Mouse (Mus musculus): ENCODE results near the gene Vmn1r132. TPM values are rescaled to one million over a fixed set of nuclear protein-coding genes. Genes with fewer than 3 reads are reported as not detected.
"Not testable (repeated sequence)": the region's sequence is repeated elsewhere in the genome, so short reads cannot be mapped to it uniquely, and the experiment has no call there.

Gene Vmn1r132
- not detected for polyA plus RNA-seq (2017; shearing (Covaris generic))

DNA sequence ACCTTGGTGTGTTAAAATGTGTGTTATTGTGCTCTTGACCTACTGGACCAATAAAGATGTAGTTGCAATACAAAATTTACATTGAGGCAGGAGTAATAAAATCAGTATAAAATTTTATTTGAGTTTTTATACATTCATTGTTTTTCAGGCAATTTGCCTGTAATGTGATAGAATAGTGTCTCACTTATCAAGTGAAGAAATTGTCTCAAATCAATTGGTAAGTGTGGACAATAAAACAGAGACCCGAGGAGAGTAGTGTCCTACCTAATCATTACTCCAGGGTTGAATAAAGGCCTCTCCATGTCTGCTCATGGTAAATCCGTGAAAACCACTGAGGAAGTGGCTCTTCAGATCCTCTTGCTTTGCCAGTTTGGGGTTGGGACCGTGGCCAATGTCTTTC is at the start of gene Vmn1r132:
Gene Vmn1r132, plus strand, starts transcription at position 301 of the 400 bp plus-strand sequence.
- not testable (repeated sequence) for ATAC-seq

Other genes with a start within 250 kb of the Vmn1r132 start
- gene Gm6882, start 181.3 kb upstream of the Vmn1r132 start, polyA plus RNA-seq (2017; shearing (Covaris generic)), result under 1 TPM in 1 of 3 experiments, not detected in 2; 0.16 TPM
- not detected for gene Vmn1r130, start 102.3 kb upstream of the Vmn1r132 start, polyA plus RNA-seq (2017; shearing (Covaris generic))
- not detected for gene Vmn1r131, start 68.0 kb upstream of the Vmn1r132 start, polyA plus RNA-seq (2017; shearing (Covaris generic))
- not detected for gene Gm4175, start 147.4 kb downstream of the Vmn1r132 start, polyA plus RNA-seq (2017; shearing (Covaris generic))
- gene Gm4177, start 182.6 kb downstream of the Vmn1r132 start, polyA plus RNA-seq (2017; shearing (Covaris generic)), result not detected
- gene Vmn1r135, start 218.3 kb downstream of the Vmn1r132 start, polyA plus RNA-seq (2017; shearing (Covaris generic)), result not detected
- gene Gm5725, start 230.2 kb downstream of the Vmn1r132 start, polyA plus RNA-seq (2017; shearing (Covaris generic)), result not detected